Mouse (Mus musculus) liver, embryonic 14.5 days (tissue): ENCODE results near the gene Gm17490. TPM values are rescaled to one million over a fixed set of nuclear protein-coding genes. Genes with fewer than 3 reads are reported as not detected.
A peak's percentile ranks its signal among the peaks of the same experiment; 100 is the strongest.
"Not testable (repeated sequence)": the region's sequence is repeated elsewhere in the genome, so short reads cannot be mapped to it uniquely, and the experiment has no call there.

Source experiments
- ATAC-seq: fragments of 200-750 bp; cut with Nextera tagmentation; 2 replicates; pipeline ENCODE4 v1.8.0; 2017; ENCODE audit warnings: moderate number of reproducible peaks, mild to moderate bottlenecking, moderate library complexity; ENCODE audit not compliant: insufficient read depth
- DNase-seq, 3 experiments: peaks; one replicate each; pipeline ENCODE4 v3.0.0-alpha.2; 2012 to 2013; ENCODE audit warnings: low read depth in 3 of 3, low spot score in 3 of 3
- H3K27ac ChIP-seq: fragments of 300-500 bp; sonication (generic); 2 replicates; pipeline ENCODE4 v1.5.1; 2014; ENCODE audit warnings: moderate library complexity, mild to moderate bottlenecking, control low read depth, inconsistent platforms
- H3K27me3 ChIP-seq: fragments of 300-500 bp; sonication (generic); 2 replicates; pipeline ENCODE4 v1.6.1; 2014; ENCODE audit warnings: mild to moderate bottlenecking, low read length, moderate library complexity; ENCODE audit not compliant: control insufficient read depth, insufficient read depth
- H3K36me3 ChIP-seq: fragments of 300-500 bp; sonication (generic); replicated peaks from 2 replicates; pipeline ENCODE4 v1.6.1; 2014; ENCODE audit warnings: low read depth; ENCODE audit not compliant: control insufficient read depth, insufficient read depth
- H3K4me1 ChIP-seq, 2 experiments: fragments of 200-500 bp in 1 of 2; fragments of 300-500 bp in 1 of 2; sonication (generic) in 1 of 2; replicated peaks; 2 replicates each; pipeline ENCODE4 v1.6.1; 2012 to 2014; ENCODE audit warnings: antibody characterized with exemption in 1 of 2, inconsistent platforms in 1 of 2, low read length in 1 of 2; ENCODE audit not compliant: control insufficient read depth in 2 of 2, insufficient read depth in 2 of 2
- H3K4me2 ChIP-seq: fragments of 300-500 bp; sonication (generic); 2 replicates; pipeline ENCODE4 v1.6.1; 2014; ENCODE audit warnings: low read depth, mild to moderate bottlenecking, control low read depth, moderate library complexity
- H3K4me3 ChIP-seq, 2 experiments: fragments of 200-500 bp in 1 of 2; fragments of 300-500 bp in 1 of 2; sonication (generic) in 1 of 2; 2 replicates each; pipeline ENCODE4 v1.5.1; 2012 to 2014; ENCODE audit warnings: low read depth in 2 of 2, low read length in 2 of 2, mild to moderate bottlenecking in 2 of 2, control low read depth in 1 of 2, inconsistent platforms in 1 of 2, moderate library complexity in 1 of 2; ENCODE audit not compliant: insufficient read depth in 1 of 2
- H3K9ac ChIP-seq: fragments of 300-500 bp; sonication (generic); replicated peaks from 2 replicates; pipeline ENCODE4 v1.6.1; 2014; ENCODE audit warnings: mild to moderate bottlenecking, control low read depth, moderate library complexity
- H3K9me3 ChIP-seq: fragments of 300-500 bp; sonication (generic); 2 replicates; pipeline ENCODE4 v1.6.1; 2016; ENCODE audit warnings: low read length, mixed read lengths; ENCODE audit not compliant: control insufficient read depth
- CTCF ChIP-seq: IDR thresholded peaks from 2 replicates; pipeline ENCODE4 v1.5.1; 2016; ENCODE audit warnings: antibody characterized with exemption, low read depth, control low read depth
- EP300 ChIP-seq: IDR thresholded peaks from 2 replicates; pipeline ENCODE4 v1.6.1; 2016; ENCODE audit warnings: antibody characterized with exemption, low read depth
- WGBS: fragments of 180-500 bp; shearing (Covaris S2); extraction: QIAGEN DNeasy Blood & Tissue Kit; methylation state at CpG from one replicate; pipeline ENCODE4 v1.1.7; 2014; ENCODE audit not compliant: insufficient replicate concordance; 5-methylcytosine and 5-hydroxymethylcytosine counted together
- polyA plus RNA-seq, 2 experiments: library from polyadenylated mRNA; depleted of rRNA in 1 of 2; stranded (reverse) in 1 of 2; unstranded in 1 of 2; fragments of >200 nt; fragmentation: Nextera tagmentation in 1 of 2; extraction: Ambion mirVana in 1 of 2; gene quantifications; 2 replicates each; pipeline versions ENCODE4 v1.2.1 to v1.2.3; 2012 to 2014

Gene Gm17490
- polyA plus RNA-seq, 2 experiments = not detected

- ATAC-seq (no peak), DNase-seq (no peak)
- no peaks in the 10 kb centered on the region for H3K27me3 ChIP-seq
- H3K9ac ChIP-seq = no peak overlapping the region
- TF ChIP-seq CTCF = no peak
- H3K4me2 ChIP-seq = no peak overlapping the region
- no peaks in the 10 kb centered on the region for H3K36me3 ChIP-seq
- no peaks in the 10 kb centered on the region for H3K9me3 ChIP-seq
- H3K4me3 ChIP-seq = no peak overlapping the region
- WGBS = 73% methylated on average over 2 of the region's 2 CpGs
- no peak overlapping the region for H3K27ac ChIP-seq
- H3K4me1 ChIP-seq = no peaks in the 10 kb centered on the region
These were observed 6.5 kb downstream of the Gm17490 start for GRCm38 (mm10) chr2:11619598-11619997.

GRCm38 (mm10) chr2:11616846-11617245 is 9.2 kb downstream of the Gm17490 start:
- Histone ChIP-seq H3K9ac (no peak overlapping the region), H3K9me3 (no peaks in the 10 kb centered on the region), H3K4me3 (no peak overlapping the region), H3K36me3 (no peaks in the 10 kb centered on the region), H3K4me1 (no peaks in the 10 kb centered on the region), H3K4me2 (no peak overlapping the region), H3K27me3 (no peaks in the 10 kb centered on the region), H3K27ac (no peak overlapping the region)
- no peak for DNase-seq
- ATAC-seq = no peak
- TF ChIP-seq EP300 (no peak), CTCF (no peak)
- WGBS = 66% methylated on average over 9 of the region's 9 CpGs

GRCm38 (mm10) chr2:11612939-11613338 is 13.1 kb downstream of the Gm17490 start:
- H3K4me3 ChIP-seq, H3K36me3 ChIP-seq, H3K9ac ChIP-seq, H3K9me3 ChIP-seq, H3K4me2 ChIP-seq, ATAC-seq, H3K27ac ChIP-seq, DNase-seq, H3K4me1 ChIP-seq, H3K27me3 ChIP-seq: not testable (repeated sequence)
- WGBS = 67% methylated on average over 6 of the region's 6 CpGs

- not testable (repeated sequence) for H3K4me1 ChIP-seq, H3K9me3 ChIP-seq, H3K36me3 ChIP-seq, H3K27ac ChIP-seq, H3K9ac ChIP-seq, H3K27me3 ChIP-seq, H3K4me2 ChIP-seq, H3K4me3 ChIP-seq, ATAC-seq, DNase-seq
- WGBS = 55% methylated on average over 4 of the region's 4 CpGs
These were observed 19.3 kb downstream of the Gm17490 start for GRCm38 (mm10) chr2:11606718-11607117.

GRCm38 (mm10) chr2:11604911-11605310 is 21.2 kb downstream of the Gm17490 start:
- H3K4me1 ChIP-seq = peaks cover 5% of the 10 kb centered on the region in 2 experiments; a peak in 3 of 4 replicates
- H3K4me3 ChIP-seq = no peak overlapping the region
- no peak overlapping the region for H3K4me2 ChIP-seq
- H3K9me3 ChIP-seq = no peaks in the 10 kb centered on the region
- DNase-seq (no peak), ATAC-seq (no peak)
- TF ChIP-seq CTCF = no peak
- TF ChIP-seq EP300 = no peak
- no peak overlapping the region for H3K9ac ChIP-seq
- no peaks in the 10 kb centered on the region for H3K27me3 ChIP-seq
- H3K27ac ChIP-seq = no peak overlapping the region
- peaks cover 4% of the 10 kb centered on the region for H3K36me3 ChIP-seq

GRCm38 (mm10) chr2:11604053-11604452 is 22.0 kb downstream of the Gm17490 start, which contains the start of gene Rbm17:
Gene Rbm17 (minus strand): TSS chr2:11604153.
- 59% methylated on average over 5 of the region's 5 CpGs for WGBS
- ATAC-seq (no peak), DNase-seq (no peak)
- Histone ChIP-seq H3K4me2 (peak within 1 kb of the TSS; percentile 72), H3K27me3 (no peaks in the 10 kb centered on the region), H3K4me3 (peak within 1 kb of the TSS; percentile 93 to 95), H3K36me3 (peaks cover 8% of the 10 kb centered on the region), H3K9me3 (no peaks in the 10 kb centered on the region), H3K4me1 (peaks cover 5% of the 10 kb centered on the region in 2 experiments; a peak in 3 of 4 replicates), H3K9ac (peak within 1 kb of the TSS; percentile 94), H3K27ac (no peak within 1 kb of the TSS)
- TF ChIP-seq EP300 = no peak
- no peak for TF ChIP-seq CTCF
